Mouse (Mus musculus): Measurements from ENCODE around the gene Cox8a.

- TF ChIP-seq CTCF (IDR thresholded peaks at IDR 0.05; ENCODE audit: low read depth, low read length): no peak
- no peak for TF ChIP-seq TAL1 (conservative IDR thresholded peaks at IDR 0.05; ENCODE audit: low read depth, low read length)
- no peak for TF ChIP-seq GATA2 (IDR thresholded peaks at IDR 0.05; ENCODE audit: borderline replicate concordance, low read depth, low read length)
- no peak for TF ChIP-seq GATA1 (IDR thresholded peaks at IDR 0.05; ENCODE audit: borderline replicate concordance, low read length)
- no peak for TF ChIP-seq POLR2AphosphoS5 (IDR thresholded peaks at IDR 0.05; ENCODE audit: insufficient replicate concordance, low read depth, low read length)
Measured at GRCm38 (mm10) chr19:7204898-7205297, 12.5 kb downstream of the Cox8a start.

Data from G1E (cell line).